Mouse (Mus musculus) heart, postnatal 0 days (tissue): ENCODE data around the gene Dbi. TPM values are rescaled to one million over a fixed set of nuclear protein-coding genes. Genes with fewer than 3 reads are reported as not detected.

Experiments used
- ATAC-seq: fragments of 200-750 bp; cut with Nextera tagmentation; 2 replicates; pipeline ENCODE4 v1.8.0; 2017; ENCODE audit warnings: low read depth, moderate number of reproducible peaks, moderate library complexity; ENCODE audit not compliant: insufficient read depth
- DNase-seq: peaks from one replicate; pipeline ENCODE4 v3.0.0-alpha.2; 2016; ENCODE audit warnings: low spot score
- H3K27ac ChIP-seq: fragments of 300-500 bp; sonication (generic); 2 replicates; pipeline ENCODE4 v1.5.1; 2014; ENCODE audit warnings: low read depth, mild to moderate bottlenecking
- H3K27me3 ChIP-seq: fragments of 300-500 bp; sonication (generic); 2 replicates; pipeline ENCODE4 v1.6.1; 2014; ENCODE audit warnings: low read length, mixed read lengths; ENCODE audit not compliant: control insufficient read depth, insufficient read depth
- H3K36me3 ChIP-seq: fragments of 300-500 bp; sonication (generic); replicated peaks from 2 replicates; pipeline ENCODE4 v1.6.1; 2014; ENCODE audit warnings: low read length, mixed read lengths; ENCODE audit not compliant: control insufficient read depth, insufficient read depth
- H3K4me1 ChIP-seq: fragments of 300-500 bp; sonication (generic); 2 replicates; pipeline ENCODE4 v1.6.1; 2014; ENCODE audit warnings: antibody characterized with exemption; ENCODE audit not compliant: control insufficient read depth, insufficient read depth
- H3K4me2 ChIP-seq: fragments of 300-500 bp; sonication (generic); 2 replicates; pipeline ENCODE4 v1.6.1; 2014; ENCODE audit warnings: low read depth, mild to moderate bottlenecking, low read length, moderate library complexity
- H3K4me3 ChIP-seq: fragments of 300-500 bp; sonication (generic); 2 replicates; pipeline ENCODE4 v1.5.1; 2014; ENCODE audit warnings: low read depth, low read length
- H3K9ac ChIP-seq: fragments of 300-500 bp; sonication (generic); replicated peaks from 2 replicates; pipeline ENCODE4 v1.6.1; 2014; ENCODE audit warnings: low read depth, low read length, mixed read lengths
- H3K9me3 ChIP-seq: fragments of 300-500 bp; sonication (generic); replicated peaks from 2 replicates; pipeline ENCODE4 v1.6.1; 2016; ENCODE audit warnings: low read length; ENCODE audit not compliant: control insufficient read depth
- CTCF ChIP-seq: IDR thresholded peaks from 2 replicates; pipeline ENCODE4 v1.5.1; 2016; ENCODE audit warnings: antibody characterized with exemption, control low read depth, low read depth
- EP300 ChIP-seq: IDR thresholded peaks from 2 replicates; pipeline ENCODE4 v1.6.1; 2016; ENCODE audit warnings: antibody characterized with exemption, low read depth
- WGBS: fragments of 180-500 bp; shearing (Covaris S2); extraction: QIAGEN DNeasy Blood & Tissue Kit; methylation state at CpG from one replicate; pipeline ENCODE4 v1.1.7; 2014; 5-methylcytosine and 5-hydroxymethylcytosine counted together
- polyA plus RNA-seq: library from polyadenylated mRNA; unstranded; fragments of >200 nt; fragmentation: Nextera tagmentation; extraction: Ambion mirVana; gene quantifications from 2 replicates; pipeline ENCODE4 v1.2.1, GENCODE M21; 2015
- total RNA-seq: library from RNA; depleted of rRNA; stranded (reverse); fragments of >200 nt; gene quantifications from 2 replicates; pipeline ENCODE4 v1.2.3, GENCODE M21; 2014; ENCODE audit warnings: low replicate concordance; rRNA removed

The Dbi gene
- total and polyA plus RNA-seq, 2 experiments from 2014 or later, result 261 to 1,218 TPM

DNA sequence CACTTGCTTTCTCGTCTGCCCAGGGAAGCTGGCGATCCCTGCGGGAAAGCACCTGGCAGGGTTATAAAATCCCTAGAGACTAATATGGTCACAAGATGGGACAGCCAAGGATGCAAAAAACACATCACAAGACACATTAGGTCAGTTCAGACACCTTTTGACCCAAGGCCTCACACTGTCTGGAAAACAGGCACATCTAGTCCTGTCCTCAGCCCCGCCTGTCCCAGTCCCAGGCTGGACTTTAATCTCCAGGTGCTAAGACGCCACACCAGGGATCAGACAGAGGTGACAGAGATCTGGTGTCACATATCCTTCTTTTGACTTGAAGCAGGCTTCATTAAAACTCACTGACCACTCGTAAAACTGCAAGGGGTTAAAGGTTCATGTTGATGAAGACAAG, 50.7 kb downstream of the Dbi start:
- Histone ChIP-seq H3K27ac (no peak overlapping the region), H3K27me3 (peaks cover 8% of the 10 kb centered on the region; the same call in 1 of the 2 replicates), H3K9me3 (no peaks in the 10 kb centered on the region), H3K4me2 (no peak overlapping the region), H3K9ac (no peak overlapping the region), H3K4me1 (peaks cover 8% of the 10 kb centered on the region; the same call in 1 of the 2 replicates), H3K4me3 (no peak overlapping the region), H3K36me3 (no peaks in the 10 kb centered on the region)
- TF ChIP-seq EP300 (no peak), CTCF (no peak)
- no peak for DNase-seq
- ATAC-seq, result no peak
- WGBS, result 81% methylated on average over 6 of the region's 6 CpGs

DNA sequence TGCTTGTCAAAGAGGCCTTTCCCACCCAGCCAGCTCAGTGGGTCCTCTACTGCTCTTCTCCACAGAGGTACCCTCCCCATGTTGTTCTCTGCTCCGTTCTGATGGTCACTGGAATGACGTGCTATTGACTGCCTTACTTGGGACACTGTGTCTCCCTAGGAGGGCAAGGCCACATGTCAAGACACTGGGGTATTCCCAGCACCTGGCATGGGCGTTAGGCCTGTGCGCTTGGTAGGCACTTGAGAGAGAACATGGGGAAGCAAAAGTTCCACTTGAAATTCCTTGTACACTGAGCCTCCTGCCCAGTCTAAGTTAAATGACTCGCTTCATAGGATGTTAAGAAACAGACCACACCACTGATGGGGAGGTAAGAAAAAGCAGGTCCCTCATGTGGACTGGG, 51.8 kb downstream of the Dbi start:
- no peak for ATAC-seq
- no peak overlapping the region for H3K4me3 ChIP-seq
- no peaks in the 10 kb centered on the region for H3K36me3 ChIP-seq
- no peak overlapping the region for H3K27ac ChIP-seq
- H3K27me3 ChIP-seq, result peaks cover 8% of the 10 kb centered on the region; the same call in 1 of the 2 replicates
- no peak for DNase-seq
- H3K4me1 ChIP-seq, result peaks cover 8% of the 10 kb centered on the region; the same call in 1 of the 2 replicates
- WGBS, result 66% methylated on average over 5 of the region's 5 CpGs
- H3K9ac ChIP-seq, result no peak overlapping the region
- H3K4me2 ChIP-seq, result no peak overlapping the region
- no peaks in the 10 kb centered on the region for H3K9me3 ChIP-seq
- no peak for TF ChIP-seq EP300
- no peak for TF ChIP-seq CTCF

DNA sequence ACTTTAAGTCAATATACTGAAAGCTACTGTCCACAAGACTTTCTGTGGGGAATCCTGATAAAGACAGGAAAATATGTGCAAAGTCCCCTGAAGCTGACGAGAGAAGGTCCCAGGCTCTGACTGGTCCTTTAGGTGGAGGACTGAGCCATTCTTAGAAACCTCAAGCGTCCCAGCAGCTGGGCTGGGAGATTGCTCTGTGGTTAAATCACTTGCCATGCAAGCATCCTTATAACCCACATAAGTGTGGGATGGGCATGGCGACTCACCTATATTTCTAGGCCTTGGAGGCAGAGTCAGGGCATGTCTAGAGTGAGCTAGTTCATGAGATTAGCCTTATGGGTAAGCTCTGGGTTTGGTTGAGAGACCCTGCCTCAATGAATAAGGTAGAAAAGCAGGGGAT, 54.3 kb downstream of the Dbi start:
- 84% methylated on average over 3 of the region's 3 CpGs for WGBS
- Histone ChIP-seq H3K4me1 (no peaks in the 10 kb centered on the region), H3K4me2 (no peak overlapping the region), H3K27me3 (no peaks in the 10 kb centered on the region), H3K9me3 (no peaks in the 10 kb centered on the region), H3K9ac (no peak overlapping the region), H3K4me3 (no peak overlapping the region), H3K27ac (no peak overlapping the region), H3K36me3 (no peaks in the 10 kb centered on the region)
- ATAC-seq (no peak), DNase-seq (no peak)
- TF ChIP-seq EP300, result no peak
- TF ChIP-seq CTCF, result no peak

DNA sequence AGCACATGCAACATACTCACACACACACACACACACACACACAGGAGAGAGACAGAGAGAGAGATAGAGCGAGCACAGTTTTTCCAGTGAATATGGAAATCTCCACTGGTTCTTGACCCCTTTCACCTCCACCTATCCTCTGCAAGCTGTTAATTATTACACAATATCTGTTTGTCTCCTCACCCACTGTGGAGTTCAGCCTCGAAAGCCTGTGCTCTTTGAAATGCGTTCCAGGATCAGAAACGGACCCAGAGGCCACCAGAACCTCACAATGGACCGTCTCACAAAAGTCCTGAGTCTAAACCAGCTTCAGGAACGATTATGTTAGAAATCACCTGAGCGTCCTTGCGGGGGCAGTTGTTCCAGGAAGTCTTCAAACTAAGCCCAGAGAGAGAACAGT, 54.7 kb downstream of the Dbi start:
- 85% methylated on average over 8 of the region's 8 CpGs for WGBS
- H3K9ac ChIP-seq, result no peak overlapping the region
- H3K27ac ChIP-seq, result no peak overlapping the region
- ATAC-seq, result no peak
- no peaks in the 10 kb centered on the region for H3K27me3 ChIP-seq
- no peak overlapping the region for H3K4me2 ChIP-seq
- no peaks in the 10 kb centered on the region for H3K9me3 ChIP-seq
- no peak overlapping the region for H3K4me3 ChIP-seq
- no peak for TF ChIP-seq CTCF
- H3K4me1 ChIP-seq, result no peaks in the 10 kb centered on the region
- H3K36me3 ChIP-seq, result no peaks in the 10 kb centered on the region
- DNase-seq, result no peak

DNA sequence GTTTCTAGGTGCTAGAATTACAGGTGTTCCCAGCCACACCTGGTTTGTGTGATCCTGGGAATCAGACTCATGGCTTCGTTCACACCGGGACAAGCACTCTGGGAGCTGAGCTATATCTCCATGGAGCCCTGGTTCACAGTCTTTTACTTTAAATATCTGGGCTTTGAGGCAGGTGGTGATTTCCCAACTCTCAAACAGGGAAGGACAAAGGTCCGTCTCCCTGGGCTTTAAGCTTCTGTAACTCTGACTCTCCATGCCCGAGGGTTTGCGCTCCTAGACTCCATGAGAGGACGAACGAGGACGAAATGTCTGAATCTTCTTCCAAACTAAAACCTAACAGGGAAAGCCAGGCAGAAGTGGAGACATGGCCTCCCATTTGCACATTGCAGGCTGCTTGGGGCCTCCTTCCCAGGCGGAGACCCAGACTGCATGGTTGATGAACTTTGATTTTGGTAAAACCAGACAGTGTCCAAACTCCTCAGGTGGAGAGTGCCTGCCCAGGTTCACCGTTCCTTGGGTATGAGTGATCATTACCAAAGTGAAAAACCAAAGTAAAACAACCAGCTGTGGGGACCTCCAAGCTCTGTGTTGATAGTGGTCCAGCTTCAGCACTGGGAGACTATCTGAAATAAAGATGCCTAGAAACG, 56.7 kb downstream of the Dbi start:
- Histone ChIP-seq H3K27ac (no peak overlapping the region), H3K27me3 (no peaks in the 10 kb centered on the region), H3K4me1 (no peaks in the 10 kb centered on the region), H3K4me2 (no peak overlapping the region), H3K36me3 (no peaks in the 10 kb centered on the region), H3K9ac (no peak overlapping the region), H3K4me3 (no peak overlapping the region), H3K9me3 (no peaks in the 10 kb centered on the region)
- WGBS, result 87% methylated on average over 11 of the region's 11 CpGs
- TF ChIP-seq EP300 (no peak), CTCF (no peak)
- ATAC-seq (no peak), DNase-seq (no peak)

Other genes starting within 250 kb of the Dbi start
- 9.4 and 11.3 TPM in 2 replicates for gene Tmem177, start 207.9 kb downstream of the Dbi start, total RNA-seq
- gene Tmem177, start 207.9 kb downstream of the Dbi start, polyA plus RNA-seq, result 5.3 and 6.6 TPM in 2 replicates
- gene Cfap221, start 123.8 kb downstream of the Dbi start, total RNA-seq, result not detected in 2 replicates
- gene Cfap221, start 123.8 kb downstream of the Dbi start, polyA plus RNA-seq, result 0.04 TPM in 1 of 2 replicates, not detected in the other
- gene Sctr, start 114.2 kb downstream of the Dbi start, total RNA-seq, result not detected in 2 replicates
- gene Sctr, start 114.2 kb downstream of the Dbi start, polyA plus RNA-seq, result not detected in 2 replicates
- gene Tmem37, start 47.0 kb downstream of the Dbi start, total RNA-seq, result 0.23 and 7.8 TPM in 2 replicates
- gene Tmem37, start 47.0 kb downstream of the Dbi start, polyA plus RNA-seq, result 6.8 and 6.9 TPM in 2 replicates
- gene 3110009E18Rik, start 109 bp upstream of the Dbi start, total RNA-seq, result 11.5 TPM in 1 of 2 replicates, not detected in the other
- 11.3 and 11.4 TPM in 2 replicates for gene 3110009E18Rik, start 109 bp upstream of the Dbi start, polyA plus RNA-seq
- 15.4 and 38.7 TPM in 2 replicates for gene Steap3, start 151.6 kb upstream of the Dbi start, total RNA-seq
- 19.6 and 20.3 TPM in 2 replicates for gene Steap3, start 151.6 kb upstream of the Dbi start, polyA plus RNA-seq
- not detected in 2 replicates for gene C1ql2, start 219.5 kb upstream of the Dbi start, total RNA-seq
- gene C1ql2, start 219.5 kb upstream of the Dbi start, polyA plus RNA-seq, result not detected in 2 replicates